Mouse (Mus musculus) E14TG2a.4 (cell line): ENCODE results near the gene Khdc1c.

Experiments used
- CTCF ChIP-seq: conservative IDR thresholded peaks from 2 replicates; pipeline ENCODE4 v1.5.1; 2014; ENCODE audit warnings: low read length
- NANOG ChIP-seq: IDR thresholded peaks from 2 replicates; pipeline ENCODE4 v1.6.1; 2014; ENCODE audit warnings: borderline replicate concordance, low read length, mixed read lengths

GRCm38 (mm10) chr1:21383256-21383655 is 15.1 kb downstream of the Khdc1c start, which contains the start of gene Khdc1b:
- no peak for TF ChIP-seq CTCF
- TF ChIP-seq NANOG, result no peak
